Mouse (Mus musculus) hindbrain, embryonic 12.5 days (tissue): ENCODE results near the gene Klhl29. TPM values are rescaled to one million over a fixed set of nuclear protein-coding genes. Genes with fewer than 3 reads are reported as not detected.

Source experiments
- ATAC-seq: fragments of 200-750 bp; cut with Nextera tagmentation; 2 replicates; pipeline ENCODE4 v1.8.0; 2017; ENCODE audit warnings: moderate TSS enrichment; ENCODE audit not compliant: low FRiP score
- H3K27ac ChIP-seq: fragments of 300-500 bp; sonication (generic); 2 replicates; pipeline ENCODE4 v1.5.1; 2016; ENCODE audit warnings: mild to moderate bottlenecking
- H3K27me3 ChIP-seq: fragments of 300-500 bp; sonication (generic); 2 replicates; pipeline ENCODE4 v1.6.1; 2016; ENCODE audit warnings: mild to moderate bottlenecking
- H3K36me3 ChIP-seq: fragments of 300-500 bp; sonication (generic); 2 replicates; pipeline ENCODE4 v1.6.1; 2016; ENCODE audit warnings: mild to moderate bottlenecking
- H3K4me1 ChIP-seq: fragments of 300-500 bp; sonication (generic); 2 replicates; pipeline ENCODE4 v1.6.1; 2016
- H3K4me2 ChIP-seq: fragments of 300-500 bp; sonication (generic); replicated peaks from 2 replicates; pipeline ENCODE4 v1.6.1; 2016; ENCODE audit warnings: mild to moderate bottlenecking
- H3K4me3 ChIP-seq: fragments of 300-500 bp; sonication (generic); 2 replicates; pipeline ENCODE4 v1.5.1; 2016; ENCODE audit warnings: mild to moderate bottlenecking
- H3K9ac ChIP-seq: fragments of 300-500 bp; sonication (generic); 2 replicates; pipeline ENCODE4 v1.6.1; 2016; ENCODE audit warnings: mild to moderate bottlenecking, moderate library complexity
- H3K9me3 ChIP-seq: fragments of 300-500 bp; sonication (generic); replicated peaks from 2 replicates; pipeline ENCODE4 v1.6.1; 2016; ENCODE audit warnings: mild to moderate bottlenecking
- WGBS: fragments of 180-500 bp; shearing (Covaris S2); methylation state at CpG from one replicate; pipeline ENCODE4 v1.1.7; 2016; 5-methylcytosine and 5-hydroxymethylcytosine counted together
- polyA plus RNA-seq: library from polyadenylated mRNA; unstranded; fragments of >200 nt; fragmentation: Nextera tagmentation; extraction: Ambion mirVana; gene quantifications from 2 replicates; pipeline ENCODE4 v1.2.1, GENCODE M21; 2016

Klhl29 gene
- polyA plus RNA-seq, 1 experiment from 2014 or later: 4.2 TPM

DNA sequence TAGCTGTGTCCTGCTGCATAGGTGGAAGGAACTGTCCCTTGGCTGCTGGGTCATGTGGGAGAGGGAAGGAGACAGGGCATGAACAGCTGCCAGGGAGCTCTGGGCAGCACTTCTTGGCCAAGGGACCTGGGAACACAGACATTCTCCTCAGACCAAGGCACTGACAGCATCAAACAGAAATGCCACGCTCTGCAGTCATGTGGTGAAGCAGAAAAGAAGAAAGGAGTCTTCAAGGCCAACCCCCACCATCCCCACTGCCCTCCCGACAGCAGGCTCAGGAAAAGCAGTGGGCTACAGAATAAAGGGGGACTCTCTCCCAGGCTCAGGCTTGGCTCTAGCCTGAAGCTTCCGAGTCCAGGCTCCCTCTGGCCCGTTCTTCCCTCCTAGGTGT lies 130.3 kb downstream of the Klhl29 start:
- no peak overlapping the region for H3K9ac ChIP-seq
- no peak overlapping the region for H3K27ac ChIP-seq
- no peak overlapping the region for H3K4me2 ChIP-seq
- peaks cover 45% of the 10 kb centered on the region for H3K4me1 ChIP-seq
- H3K27me3 ChIP-seq: no peaks in the 10 kb centered on the region
- H3K4me3 ChIP-seq: no peak overlapping the region
- WGBS: 45% methylated on average over 4 of the region's 4 CpGs
- H3K36me3 ChIP-seq: no peaks in the 10 kb centered on the region
- no peaks in the 10 kb centered on the region for H3K9me3 ChIP-seq
- no peak for ATAC-seq

DNA sequence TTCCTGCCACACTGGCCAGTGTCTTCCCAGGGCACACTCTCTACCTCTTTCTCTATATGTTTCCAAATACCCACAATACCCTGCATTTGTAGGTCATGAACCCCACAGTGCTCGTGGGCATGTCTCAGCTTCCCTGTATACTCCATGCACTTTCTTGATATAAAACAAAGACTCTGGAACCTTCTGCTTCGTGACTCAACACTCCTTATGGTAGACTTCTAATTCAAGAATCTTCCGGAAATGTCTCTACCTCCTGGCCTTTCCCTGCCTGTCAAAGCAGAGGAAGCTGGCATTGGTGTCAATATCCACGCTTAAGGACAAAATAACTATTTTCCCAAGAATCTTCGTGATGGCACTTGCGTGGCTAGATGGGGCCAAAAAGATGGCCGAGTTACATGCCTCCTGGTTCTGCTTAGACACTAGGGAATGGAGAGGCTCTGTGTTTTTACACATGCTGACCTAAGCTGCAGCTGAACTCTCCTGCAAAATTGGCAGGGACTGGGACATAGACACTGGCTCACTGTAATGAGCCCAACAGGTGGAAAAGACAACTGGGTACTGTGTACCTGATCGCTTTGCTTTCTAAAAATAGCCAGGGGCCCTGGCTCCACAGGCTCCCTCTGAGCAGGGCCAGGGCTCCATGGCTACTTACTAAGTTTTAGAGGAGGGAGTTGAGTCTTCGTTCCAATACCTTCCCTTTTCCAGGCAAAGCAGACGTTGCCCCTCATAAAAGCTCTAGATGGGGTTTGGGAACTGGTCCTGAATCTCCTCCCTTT lies 130.9 kb downstream of the Klhl29 start:
- Histone ChIP-seq H3K9me3 (no peaks in the 10 kb centered on the region), H3K4me3 (no peak overlapping the region), H3K36me3 (no peaks in the 10 kb centered on the region), H3K27me3 (no peaks in the 10 kb centered on the region), H3K4me2 (no peak overlapping the region), H3K9ac (no peak overlapping the region), H3K4me1 (peaks cover 45% of the 10 kb centered on the region), H3K27ac (no peak overlapping the region)
- ATAC-seq: no peak
- WGBS: 84% methylated on average over 10 of the region's 10 CpGs

DNA sequence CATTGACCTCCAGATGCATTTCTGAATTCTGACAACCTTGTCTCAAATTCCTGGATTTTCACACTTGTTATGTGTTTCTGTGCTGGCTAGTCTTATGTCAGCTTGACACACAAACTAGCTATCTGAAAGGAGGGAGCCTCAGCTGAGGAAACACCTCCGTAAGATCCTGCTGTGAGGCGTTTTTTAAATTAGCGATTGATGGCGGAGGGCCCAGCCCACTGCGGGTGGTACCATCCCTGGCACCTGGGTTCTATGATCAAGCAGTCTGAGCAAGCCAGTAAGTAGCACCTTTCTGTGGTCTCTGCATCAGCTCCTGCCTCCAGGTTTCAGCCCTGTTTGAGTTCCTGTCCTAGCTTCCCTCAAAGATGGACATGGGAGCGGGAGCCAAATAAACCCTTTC lies 131.6 kb downstream of the Klhl29 start:
- no peak for ATAC-seq
- H3K9me3 ChIP-seq: no peaks in the 10 kb centered on the region
- no peak overlapping the region for H3K27ac ChIP-seq
- no peak overlapping the region for H3K4me3 ChIP-seq
- H3K36me3 ChIP-seq: no peaks in the 10 kb centered on the region
- no peak overlapping the region for H3K9ac ChIP-seq
- WGBS: 72% methylated on average over 6 of the region's 6 CpGs
- no peak overlapping the region for H3K4me2 ChIP-seq
- H3K27me3 ChIP-seq: no peaks in the 10 kb centered on the region
- H3K4me1 ChIP-seq: peaks cover 45% of the 10 kb centered on the region

DNA sequence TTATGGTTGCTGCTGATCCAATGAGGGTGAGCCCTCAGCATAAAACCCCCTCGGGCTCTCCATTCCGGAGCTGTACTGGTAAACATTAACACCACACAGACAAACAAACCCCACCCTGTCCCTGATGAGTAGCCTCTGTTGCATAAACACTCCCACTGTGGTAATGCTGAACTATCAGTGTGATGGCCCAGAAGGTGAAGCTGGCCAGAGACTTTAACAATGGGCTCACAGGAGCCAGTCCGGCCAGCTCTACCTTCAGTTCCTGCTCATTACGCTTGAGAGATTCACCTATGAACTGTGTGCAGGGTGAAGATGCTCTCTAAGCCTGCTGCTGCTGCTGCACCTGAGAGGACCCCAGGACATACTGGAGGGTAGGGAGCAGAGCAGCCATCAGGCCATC lies 132.0 kb downstream of the Klhl29 start:
- H3K9ac ChIP-seq: no peak overlapping the region
- no peak for ATAC-seq
- no peak overlapping the region for H3K4me2 ChIP-seq
- H3K27me3 ChIP-seq: no peaks in the 10 kb centered on the region
- no peak overlapping the region for H3K4me3 ChIP-seq
- H3K27ac ChIP-seq: no peak overlapping the region
- no peaks in the 10 kb centered on the region for H3K36me3 ChIP-seq
- H3K9me3 ChIP-seq: no peaks in the 10 kb centered on the region
- peaks cover 48% of the 10 kb centered on the region for H3K4me1 ChIP-seq
- WGBS: 68% methylated on average over 4 of the region's 4 CpGs

DNA sequence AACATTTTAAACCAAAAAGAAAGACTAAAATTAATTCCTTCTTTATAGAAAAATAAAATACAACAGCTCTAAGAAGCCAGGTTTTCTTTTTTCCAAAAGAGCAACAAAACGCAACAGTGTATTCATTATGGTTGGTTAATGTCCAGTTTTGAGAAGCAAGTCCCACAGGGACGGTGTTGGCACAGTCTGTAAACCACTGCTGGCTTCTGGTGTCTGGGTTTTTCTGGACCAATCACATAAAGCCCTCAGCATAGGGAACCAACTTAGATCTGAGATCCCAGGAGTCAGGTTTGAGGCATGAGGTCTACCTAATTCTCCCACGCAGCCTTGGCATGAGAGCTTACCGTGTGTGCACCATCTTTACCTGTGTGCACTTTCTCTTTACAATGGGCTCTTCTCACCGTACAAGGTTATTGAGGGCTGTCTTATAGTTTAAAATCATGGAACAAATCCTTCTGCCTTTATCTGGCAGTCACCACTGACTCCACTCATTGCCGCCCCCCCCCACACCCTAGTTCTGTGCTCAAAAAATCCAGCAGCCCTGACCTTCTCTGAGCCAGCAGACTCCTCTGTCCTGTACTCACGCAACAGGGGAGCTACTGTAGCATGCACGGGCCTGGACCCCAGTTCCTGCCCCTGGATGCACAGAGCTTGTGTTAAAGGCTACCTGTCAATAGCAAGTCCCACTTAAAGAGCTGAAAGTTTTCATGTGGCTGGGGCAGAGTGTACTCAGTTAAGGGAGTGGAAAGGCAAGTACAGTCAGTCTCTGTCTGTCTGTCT lies 132.7 kb downstream of the Klhl29 start:
- no peaks in the 10 kb centered on the region for H3K36me3 ChIP-seq
- peaks cover 46% of the 10 kb centered on the region for H3K4me1 ChIP-seq
- H3K4me2 ChIP-seq: no peak overlapping the region
- H3K27ac ChIP-seq: no peak overlapping the region
- no peak overlapping the region for H3K9ac ChIP-seq
- WGBS: 84% methylated on average over 8 of the region's 8 CpGs
- H3K4me3 ChIP-seq: no peak overlapping the region
- no peak for ATAC-seq
- H3K9me3 ChIP-seq: no peaks in the 10 kb centered on the region
- no peaks in the 10 kb centered on the region for H3K27me3 ChIP-seq

DNA sequence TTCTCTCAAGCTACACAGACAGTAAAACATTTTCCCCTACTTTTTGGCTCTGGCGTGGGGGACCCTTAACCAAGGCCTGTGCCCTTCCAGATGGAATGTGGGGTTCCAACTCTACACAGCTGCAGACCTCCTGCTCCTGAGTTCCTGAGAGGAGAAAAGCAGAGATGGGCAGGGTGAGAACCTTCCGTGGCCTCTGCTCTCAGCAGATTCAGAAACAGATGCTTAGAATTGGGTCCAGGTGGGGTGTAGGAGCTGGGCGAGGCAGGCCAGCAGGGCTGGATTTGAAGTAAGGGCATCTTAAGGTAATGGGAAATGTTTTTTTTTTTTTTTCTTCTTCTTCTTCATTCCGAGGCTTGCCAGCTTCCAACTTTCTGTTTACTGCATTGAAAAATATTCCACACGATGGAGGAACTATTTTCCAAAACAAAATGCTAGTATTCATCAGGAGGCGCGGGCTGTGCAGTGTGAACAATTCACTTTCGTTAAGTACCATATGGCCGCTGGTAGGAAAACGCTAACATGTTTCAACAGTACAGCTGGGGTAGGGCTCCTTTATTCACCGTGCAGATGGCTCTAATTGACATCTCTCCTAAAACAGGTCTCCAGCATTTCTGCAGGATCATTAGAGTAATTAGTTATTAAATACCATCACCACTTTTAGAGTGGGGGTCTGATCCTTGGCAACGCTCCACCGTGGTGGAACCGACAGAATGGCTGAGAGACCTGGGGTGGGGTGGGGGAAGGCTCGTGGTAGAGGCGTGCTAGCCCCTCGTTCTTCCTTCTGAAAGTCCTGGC lies 135.8 kb downstream of the Klhl29 start:
- no peaks in the 10 kb centered on the region for H3K27me3 ChIP-seq
- H3K4me1 ChIP-seq: peaks cover 28% of the 10 kb centered on the region
- peak; percentile 53; the same call in 1 of the 2 replicates for ATAC-seq
- no peaks in the 10 kb centered on the region for H3K9me3 ChIP-seq
- no peak overlapping the region for H3K27ac ChIP-seq
- H3K4me3 ChIP-seq: no peak overlapping the region
- H3K36me3 ChIP-seq: no peaks in the 10 kb centered on the region
- no peak overlapping the region for H3K4me2 ChIP-seq
- H3K9ac ChIP-seq: no peak overlapping the region
- WGBS: 49% methylated on average over 17 of the region's 17 CpGs

DNA sequence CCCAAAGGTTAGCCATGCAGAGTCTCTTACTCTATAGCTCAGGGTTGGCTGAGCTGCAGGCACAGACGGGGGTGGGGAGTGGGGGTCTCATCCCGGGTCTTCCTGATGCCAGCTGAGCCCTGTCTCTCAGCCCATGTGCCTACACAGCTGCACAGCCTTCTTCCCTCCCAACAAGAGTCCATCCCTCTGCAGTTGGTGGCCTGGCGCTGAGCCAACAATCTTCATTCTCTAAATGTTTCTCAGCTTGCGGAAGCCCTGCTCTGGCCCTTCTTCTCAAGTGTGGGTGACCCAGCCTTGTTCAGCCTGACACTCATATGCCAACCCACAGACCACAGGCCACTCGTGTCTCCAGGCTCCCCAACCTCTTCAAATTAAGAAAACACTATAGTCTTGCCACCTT lies 138.4 kb downstream of the Klhl29 start:
- H3K27me3 ChIP-seq: no peaks in the 10 kb centered on the region
- H3K27ac ChIP-seq: no peak overlapping the region
- WGBS: 69% methylated on average over 5 of the region's 5 CpGs
- peaks cover 19% of the 10 kb centered on the region for H3K4me1 ChIP-seq
- ATAC-seq: peak; percentile 62
- H3K9ac ChIP-seq: no peak overlapping the region
- no peaks in the 10 kb centered on the region for H3K9me3 ChIP-seq
- no peak overlapping the region for H3K4me2 ChIP-seq
- no peak overlapping the region for H3K4me3 ChIP-seq
- no peaks in the 10 kb centered on the region for H3K36me3 ChIP-seq

DNA sequence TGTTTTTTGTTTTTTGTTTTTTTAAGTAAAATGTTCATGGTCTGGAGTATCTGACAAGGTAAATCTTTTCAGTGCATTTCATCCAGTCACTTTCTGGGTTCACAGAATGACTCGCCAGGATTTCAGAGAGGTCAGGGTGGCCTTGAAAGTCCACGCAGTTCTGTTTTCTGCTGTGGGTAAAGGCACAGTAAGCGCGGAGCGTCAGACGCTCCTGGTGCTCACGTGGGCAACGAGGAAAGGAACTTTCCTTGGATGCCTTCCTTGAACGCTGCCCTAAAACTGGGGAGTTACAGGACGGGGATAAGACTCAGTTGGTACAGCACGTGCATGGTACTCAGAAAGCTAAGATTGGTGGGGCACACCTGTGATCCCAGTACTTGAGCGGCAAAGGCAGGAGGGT lies 139.9 kb downstream of the Klhl29 start:
- H3K4me3 ChIP-seq: no peak overlapping the region
- H3K4me2 ChIP-seq: no peak overlapping the region
- H3K27ac ChIP-seq: no peak overlapping the region
- H3K9me3 ChIP-seq: no peaks in the 10 kb centered on the region
- no peaks in the 10 kb centered on the region for H3K36me3 ChIP-seq
- no peaks in the 10 kb centered on the region for H3K27me3 ChIP-seq
- no peak for ATAC-seq
- H3K9ac ChIP-seq: no peak overlapping the region
- H3K4me1 ChIP-seq: peaks cover 18% of the 10 kb centered on the region
- WGBS: 91% methylated on average over 12 of the region's 12 CpGs

DNA sequence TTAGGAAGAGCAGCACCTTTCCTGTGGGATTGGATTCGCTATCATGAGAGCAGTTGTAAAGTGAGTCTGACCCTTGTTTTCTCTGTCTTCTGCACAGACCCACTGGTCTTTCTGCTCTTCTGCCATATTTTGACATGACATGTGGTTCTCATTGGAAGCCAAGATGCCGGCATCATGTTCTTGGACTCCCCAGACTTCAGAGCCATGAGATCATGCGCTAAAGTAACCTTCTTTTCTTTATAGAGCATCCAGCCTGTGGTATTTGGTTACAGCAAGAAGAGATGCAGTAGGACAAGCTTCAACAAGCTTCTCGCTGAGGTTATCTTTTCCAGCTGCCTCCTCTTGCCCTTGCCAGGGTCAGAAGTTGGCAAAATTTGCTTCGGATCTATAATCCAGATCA lies 145.0 kb downstream of the Klhl29 start:
- 92% methylated on average over 5 of the region's 5 CpGs for WGBS
- H3K36me3 ChIP-seq: no peaks in the 10 kb centered on the region

DNA sequence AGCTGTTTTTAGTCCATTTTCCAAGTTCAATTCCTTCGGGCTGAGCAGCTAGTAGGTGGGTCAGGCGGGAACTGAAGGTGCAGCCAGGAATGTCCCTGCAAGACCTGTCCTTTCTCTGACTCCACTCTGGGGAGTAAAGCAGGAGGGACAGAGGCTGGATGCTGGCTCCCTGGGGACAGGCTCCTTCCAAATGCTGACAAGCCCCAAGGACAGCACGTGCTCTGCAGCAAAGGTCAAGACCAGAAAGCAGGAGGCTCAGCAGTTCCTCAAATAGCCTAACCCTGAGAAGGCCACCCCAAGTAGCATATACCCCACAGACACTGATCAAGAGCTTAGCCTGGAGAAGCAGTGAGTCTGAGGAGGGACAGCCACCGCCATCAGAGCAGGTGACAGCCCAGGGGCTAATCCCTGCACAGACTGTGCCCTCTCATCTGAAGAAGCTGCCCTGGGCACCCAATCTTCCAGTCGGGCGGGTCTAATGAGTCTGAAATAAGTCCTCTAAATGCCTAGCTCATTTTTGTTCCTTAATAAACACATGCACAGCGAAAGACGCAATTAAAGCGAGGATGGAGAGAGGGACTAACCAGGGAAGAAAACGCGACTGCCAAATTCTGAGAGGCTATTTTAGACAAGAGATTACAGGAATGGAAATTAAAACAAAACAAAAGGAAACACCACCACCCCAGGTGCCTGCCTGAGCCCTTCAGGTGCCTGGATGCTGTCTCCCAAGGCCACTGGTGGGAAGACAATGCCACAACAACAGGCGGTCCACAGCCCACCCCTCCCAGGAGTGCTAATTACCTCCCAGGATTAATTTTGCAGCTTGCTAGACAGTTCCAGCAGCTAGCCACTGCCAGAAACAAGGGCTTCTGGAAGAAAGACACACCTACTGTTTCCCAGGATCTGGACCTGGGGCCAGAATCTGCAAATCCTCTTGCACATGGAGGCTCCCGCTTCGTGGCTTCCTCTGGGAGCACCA lies 148.5 kb downstream of the Klhl29 start:
- Histone ChIP-seq H3K27ac (0 out of 2 replicates have a peak overlapping the region, but pooled peaks have one; percentile 35), H3K4me3 (no peak overlapping the region), H3K4me2 (no peak overlapping the region), H3K4me1 (peaks cover 13% of the 10 kb centered on the region), H3K9me3 (no peaks in the 10 kb centered on the region), H3K27me3 (no peaks in the 10 kb centered on the region), H3K9ac (no peak overlapping the region), H3K36me3 (no peaks in the 10 kb centered on the region)
- 50% methylated on average over 14 of the region's 14 CpGs for whole genome bisulfite sequencing
- ATAC-seq: peak; percentile 37; the same call in 1 of the 2 replicates

More for the DNA sequence above, 145.0 kb downstream of the Klhl29 start:
- Histone ChIP-seq H3K4me2 (no peak overlapping the region), H3K27ac (no peak overlapping the region), H3K9me3 (no peaks in the 10 kb centered on the region), H3K9ac (no peak overlapping the region), H3K4me1 (peaks cover 13% of the 10 kb centered on the region), H3K4me3 (no peak overlapping the region), H3K27me3 (no peaks in the 10 kb centered on the region)
- no peak for ATAC-seq

DNA sequence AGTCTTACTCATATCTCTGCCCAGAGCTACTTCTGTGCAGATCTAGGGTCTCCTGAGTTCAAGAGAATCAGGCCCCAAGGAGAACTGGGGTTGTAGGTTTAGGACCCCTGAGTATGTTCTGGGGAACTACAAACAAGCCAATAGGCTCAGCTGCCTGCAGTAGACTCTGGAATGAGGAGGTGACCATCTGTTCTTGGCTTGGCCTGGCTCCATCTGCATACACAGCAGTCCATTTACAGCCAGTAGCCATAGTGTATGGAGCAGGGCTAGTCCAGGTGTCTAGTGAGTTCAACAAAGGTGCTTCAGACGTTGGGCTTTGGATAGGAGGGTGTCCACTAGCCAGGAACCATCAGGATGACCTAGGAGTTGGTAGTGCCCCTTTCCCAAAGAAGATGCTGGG lies 151.9 kb downstream of the Klhl29 start:
- no peak overlapping the region for H3K9ac ChIP-seq
- 68% methylated on average over 1 of the region's 1 CpGs for WGBS
- H3K4me3 ChIP-seq: no peak overlapping the region

More for the DNA sequence above, 151.9 kb downstream of the Klhl29 start:
- Histone ChIP-seq H3K36me3 (no peaks in the 10 kb centered on the region), H3K4me1 (peaks cover 28% of the 10 kb centered on the region), H3K9me3 (no peaks in the 10 kb centered on the region), H3K4me2 (no peak overlapping the region), H3K27ac (no peak overlapping the region), H3K27me3 (no peaks in the 10 kb centered on the region)
- no peak for ATAC-seq
